Mouse (Mus musculus): ENCODE results near the gene Fgfr2. TPM values are rescaled to one million over a fixed set of nuclear protein-coding genes. Genes with fewer than 3 reads are reported as not detected.

The Fgfr2 gene
- polyA plus RNA-seq, 1 experiment = 0.17 TPM

DNA sequence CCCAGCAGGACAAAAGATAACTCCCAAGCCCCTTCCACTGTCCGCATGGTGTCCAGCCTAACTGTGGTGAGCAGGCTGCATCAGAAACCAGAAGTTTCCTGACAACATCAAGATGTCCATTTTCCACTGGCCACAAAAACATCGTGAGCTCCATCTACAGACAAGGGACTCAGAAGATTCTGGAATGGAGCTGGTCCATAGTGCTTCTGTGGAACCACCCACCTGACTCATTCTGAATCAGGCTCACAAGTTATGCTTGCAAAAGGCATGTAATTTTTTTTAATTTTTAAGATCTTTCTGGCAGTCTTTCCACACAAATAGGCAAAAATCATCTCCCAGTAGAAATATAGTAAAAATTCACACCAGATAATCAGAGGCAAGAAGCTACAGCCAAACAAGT is 2935.0 kb downstream of the Fgfr2 start:
- no peak overlapping the region for H3K4me3 ChIP-seq
- H3ac ChIP-seq (ENCODE audit: control insufficient read depth, insufficient read length) = no peak overlapping the region
- no peaks in the 10 kb centered on the region for H3K79me2 ChIP-seq (ENCODE audit: control insufficient read depth, insufficient read depth)
- H3K27me3 ChIP-seq (ENCODE audit: control insufficient read depth, insufficient read depth, insufficient read length) = no peaks in the 10 kb centered on the region
- TF ChIP-seq MYOD1 (IDR thresholded peaks at IDR 0.05; ENCODE audit: control insufficient read depth in 1 of 3, insufficient read length in 2 of 3, low read depth in 2 of 3) = no peak
- no peak for TF ChIP-seq POLR2AphosphoS2 (IDR thresholded peaks at IDR 0.05; ENCODE audit: insufficient read length, low read depth)
- no peak for TF ChIP-seq TCF12 (IDR thresholded peaks at IDR 0.05; ENCODE audit: insufficient read depth, poor library complexity, severe bottlenecking)
- no peak for TF ChIP-seq USF1 (IDR thresholded peaks at IDR 0.05; ENCODE audit: low read depth)
- TF ChIP-seq MAX (IDR thresholded peaks at IDR 0.05; ENCODE audit: low read depth) = no peak
- no peak for TF ChIP-seq CEBPB (IDR thresholded peaks at IDR 0.05; ENCODE audit: insufficient read depth, poor library complexity, severe bottlenecking)
- no peak for TF ChIP-seq MYOG (IDR thresholded peaks at IDR 0.05; ENCODE audit: control insufficient read depth in 1 of 3, insufficient read depth in 1 of 3, insufficient read length in 2 of 3, low read depth in 2 of 3)
- no peak for TF ChIP-seq REST (IDR thresholded peaks at IDR 0.05; ENCODE audit: insufficient read depth, insufficient read length)
- no peak for TF ChIP-seq TCF3 (IDR thresholded peaks at IDR 0.05; ENCODE audit: insufficient read length, low read depth)
- TF ChIP-seq E2F4 (IDR thresholded peaks at IDR 0.05; ENCODE audit: insufficient read depth) = no peak
- no peak for TF ChIP-seq SRF (IDR thresholded peaks at IDR 0.05; ENCODE audit: control insufficient read depth, insufficient read length, low read depth)
- TF ChIP-seq POLR2A (IDR thresholded peaks at IDR 0.05; ENCODE audit: insufficient read length, low read depth) = no peak
- no peaks in the 10 kb centered on the region for H3K36me3 ChIP-seq (ENCODE audit: control insufficient read depth, insufficient read depth)
- H3K4me2 ChIP-seq (ENCODE audit: low read depth) = no peak overlapping the region

DNA sequence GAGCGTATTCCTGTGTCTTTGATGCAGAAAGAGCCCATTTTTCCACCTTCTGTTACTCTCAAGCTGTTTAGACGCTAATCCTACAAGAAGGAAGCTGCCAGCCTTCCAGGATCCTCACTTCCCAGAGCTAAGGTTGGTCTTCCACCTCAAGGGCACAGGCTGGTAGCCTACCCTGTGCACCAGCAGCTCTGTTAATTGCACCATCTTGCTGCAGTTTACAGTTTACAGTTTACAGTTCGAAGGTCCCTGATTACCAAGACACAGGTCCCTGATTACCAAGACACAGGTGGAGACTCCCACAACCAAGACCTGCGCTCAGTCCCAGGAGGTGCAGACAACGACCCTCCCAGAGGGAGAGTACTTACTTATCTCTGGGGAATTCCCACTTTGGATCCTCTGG is 2938.3 kb downstream of the Fgfr2 start:
- Histone ChIP-seq H3ac (ENCODE audit: control insufficient read depth, insufficient read length) (no peak overlapping the region), H3K4me2 (ENCODE audit: low read depth) (no peak overlapping the region), H3K27me3 (ENCODE audit: control insufficient read depth, insufficient read depth, insufficient read length) (no peaks in the 10 kb centered on the region), H3K4me3 (no peak overlapping the region), H3K36me3 (ENCODE audit: control insufficient read depth, insufficient read depth) (no peaks in the 10 kb centered on the region), H3K79me2 (ENCODE audit: control insufficient read depth, insufficient read depth) (no peaks in the 10 kb centered on the region)
- TF ChIP-seq REST (IDR thresholded peaks at IDR 0.05; ENCODE audit: insufficient read depth, insufficient read length) = no peak
- TF ChIP-seq CEBPB (IDR thresholded peaks at IDR 0.05; ENCODE audit: insufficient read depth, poor library complexity, severe bottlenecking) = no peak
- TF ChIP-seq TCF3 (IDR thresholded peaks at IDR 0.05; ENCODE audit: insufficient read length, low read depth) = no peak
- TF ChIP-seq SRF (IDR thresholded peaks at IDR 0.05; ENCODE audit: control insufficient read depth, insufficient read length, low read depth) = no peak
- no peak for TF ChIP-seq TCF12 (IDR thresholded peaks at IDR 0.05; ENCODE audit: insufficient read depth, poor library complexity, severe bottlenecking)
- TF ChIP-seq MYOD1 (IDR thresholded peaks at IDR 0.05; ENCODE audit: control insufficient read depth in 1 of 3, insufficient read length in 2 of 3, low read depth in 2 of 3) = no peak
- no peak for TF ChIP-seq E2F4 (IDR thresholded peaks at IDR 0.05; ENCODE audit: insufficient read depth)
- TF ChIP-seq MYOG (IDR thresholded peaks at IDR 0.05; ENCODE audit: control insufficient read depth in 1 of 3, insufficient read depth in 1 of 3, insufficient read length in 2 of 3, low read depth in 2 of 3) = no peak
- no peak for TF ChIP-seq POLR2AphosphoS2 (IDR thresholded peaks at IDR 0.05; ENCODE audit: insufficient read length, low read depth)
- TF ChIP-seq USF1 (IDR thresholded peaks at IDR 0.05; ENCODE audit: low read depth) = no peak
- no peak for TF ChIP-seq POLR2A (IDR thresholded peaks at IDR 0.05; ENCODE audit: insufficient read length, low read depth)
- TF ChIP-seq MAX (IDR thresholded peaks at IDR 0.05; ENCODE audit: low read depth) = no peak

DNA sequence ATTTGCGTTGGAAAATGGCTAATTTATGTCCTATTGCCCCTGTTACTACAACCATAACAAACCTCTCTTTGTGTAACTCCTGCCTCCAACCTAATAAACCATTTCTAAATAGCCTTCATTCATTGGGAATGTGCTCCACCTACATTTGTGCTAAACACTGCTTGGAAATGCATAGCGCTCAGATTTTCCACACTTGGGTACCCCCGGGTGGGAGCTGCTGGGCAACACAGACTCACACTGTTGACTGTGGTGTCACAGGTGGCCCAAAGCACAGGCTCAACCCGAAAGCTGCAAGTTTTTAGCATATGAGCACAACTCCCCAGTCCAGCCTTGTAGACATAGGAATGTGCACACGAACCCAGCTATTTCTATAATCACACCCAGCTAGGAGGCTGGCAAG is 2939.2 kb downstream of the Fgfr2 start:
- Histone ChIP-seq H3ac (ENCODE audit: control insufficient read depth, insufficient read length) (no peak overlapping the region), H3K4me3 (no peak overlapping the region), H3K79me2 (ENCODE audit: control insufficient read depth, insufficient read depth) (no peaks in the 10 kb centered on the region), H3K27me3 (ENCODE audit: control insufficient read depth, insufficient read depth, insufficient read length) (no peaks in the 10 kb centered on the region), H3K4me2 (ENCODE audit: low read depth) (no peak overlapping the region), H3K36me3 (ENCODE audit: control insufficient read depth, insufficient read depth) (no peaks in the 10 kb centered on the region)
- TF ChIP-seq CEBPB (IDR thresholded peaks at IDR 0.05; ENCODE audit: insufficient read depth, poor library complexity, severe bottlenecking) (no peak), TCF12 (IDR thresholded peaks at IDR 0.05; ENCODE audit: insufficient read depth, poor library complexity, severe bottlenecking) (no peak), TCF3 (IDR thresholded peaks at IDR 0.05; ENCODE audit: insufficient read length, low read depth) (no peak), POLR2AphosphoS2 (IDR thresholded peaks at IDR 0.05; ENCODE audit: insufficient read length, low read depth) (no peak), USF1 (IDR thresholded peaks at IDR 0.05; ENCODE audit: low read depth) (no peak), E2F4 (IDR thresholded peaks at IDR 0.05; ENCODE audit: insufficient read depth) (no peak), POLR2A (IDR thresholded peaks at IDR 0.05; ENCODE audit: insufficient read length, low read depth) (no peak), SRF (IDR thresholded peaks at IDR 0.05; ENCODE audit: control insufficient read depth, insufficient read length, low read depth) (no peak), REST (IDR thresholded peaks at IDR 0.05; ENCODE audit: insufficient read depth, insufficient read length) (no peak), MYOG (IDR thresholded peaks at IDR 0.05; ENCODE audit: control insufficient read depth in 1 of 3, insufficient read depth in 1 of 3, insufficient read length in 2 of 3, low read depth in 2 of 3) (no peak), MYOD1 (IDR thresholded peaks at IDR 0.05; ENCODE audit: control insufficient read depth in 1 of 3, insufficient read length in 2 of 3, low read depth in 2 of 3) (no peak), MAX (IDR thresholded peaks at IDR 0.05; ENCODE audit: low read depth) (no peak)

DNA sequence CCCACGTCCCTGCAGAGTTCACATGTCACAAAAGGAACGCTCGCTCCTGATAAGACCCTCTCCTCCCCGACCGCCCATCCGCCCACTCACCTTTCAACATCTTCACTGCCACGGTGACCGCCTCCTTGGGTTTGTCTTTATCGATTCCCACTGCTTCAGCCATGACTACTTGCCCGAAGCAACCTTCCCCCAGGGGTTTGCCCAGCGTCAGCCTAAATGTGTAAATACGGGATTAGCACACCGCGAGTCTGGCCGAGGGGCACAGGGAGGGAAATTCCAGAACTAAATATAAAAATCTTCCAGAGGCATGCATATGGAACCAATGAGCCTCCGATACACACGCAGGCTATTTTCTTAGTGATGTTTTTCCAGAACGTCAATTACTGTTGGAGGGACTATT is 2940.6 kb downstream of the Fgfr2 start:
- H3ac ChIP-seq (ENCODE audit: control insufficient read depth, insufficient read length) = no peak overlapping the region
- H3K4me2 ChIP-seq (ENCODE audit: low read depth) = no peak overlapping the region
- H3K4me3 ChIP-seq = no peak overlapping the region
- no peaks in the 10 kb centered on the region for H3K79me2 ChIP-seq (ENCODE audit: control insufficient read depth, insufficient read depth)
- TF ChIP-seq REST (IDR thresholded peaks at IDR 0.05; ENCODE audit: insufficient read depth, insufficient read length) (no peak), USF1 (IDR thresholded peaks at IDR 0.05; ENCODE audit: low read depth) (no peak), TCF3 (IDR thresholded peaks at IDR 0.05; ENCODE audit: insufficient read length, low read depth) (no peak), MAX (IDR thresholded peaks at IDR 0.05; ENCODE audit: low read depth) (no peak), SRF (IDR thresholded peaks at IDR 0.05; ENCODE audit: control insufficient read depth, insufficient read length, low read depth) (no peak), MYOD1 (IDR thresholded peaks at IDR 0.05; ENCODE audit: control insufficient read depth in 1 of 3, insufficient read length in 2 of 3, low read depth in 2 of 3) (no peak), CEBPB (IDR thresholded peaks at IDR 0.05; ENCODE audit: insufficient read depth, poor library complexity, severe bottlenecking) (no peak), POLR2A (IDR thresholded peaks at IDR 0.05; ENCODE audit: insufficient read length, low read depth) (no peak), TCF12 (IDR thresholded peaks at IDR 0.05; ENCODE audit: insufficient read depth, poor library complexity, severe bottlenecking) (no peak), E2F4 (IDR thresholded peaks at IDR 0.05; ENCODE audit: insufficient read depth) (no peak), POLR2AphosphoS2 (IDR thresholded peaks at IDR 0.05; ENCODE audit: insufficient read length, low read depth) (no peak), MYOG (IDR thresholded peaks at IDR 0.05; ENCODE audit: control insufficient read depth in 1 of 3, insufficient read depth in 1 of 3, insufficient read length in 2 of 3, low read depth in 2 of 3) (no peak)
- H3K36me3 ChIP-seq (ENCODE audit: control insufficient read depth, insufficient read depth) = no peaks in the 10 kb centered on the region
- H3K27me3 ChIP-seq (ENCODE audit: control insufficient read depth, insufficient read depth, insufficient read length) = no peaks in the 10 kb centered on the region
